Mouse (Mus musculus) adrenal gland, postnatal 36 days (tissue): Measurements from ENCODE around the gene Glra1. TPM values are rescaled to one million over a fixed set of nuclear protein-coding genes. Genes with fewer than 3 reads are reported as not detected.

Experiments
- DNase-seq, 2 experiments: peaks; one replicate each; pipeline ENCODE4 v3.0.0; 2021; ENCODE audit warnings: mixed read lengths in 1 of 2
- microRNA-seq: library from miRNA; unstranded; fragments of <30 nt; microRNA quantifications from one replicate; pipeline ENCODE4 v1.2.0, GENCODE M21; 2021
- total RNA-seq, 2 experiments: library from RNA; stranded (reverse); gene quantifications; 2 replicates each; pipeline ENCODE4 v1.2.3; 2021

Glra1 gene
- total RNA-seq, 2 experiments from 2014 or later: not detected

DNA sequence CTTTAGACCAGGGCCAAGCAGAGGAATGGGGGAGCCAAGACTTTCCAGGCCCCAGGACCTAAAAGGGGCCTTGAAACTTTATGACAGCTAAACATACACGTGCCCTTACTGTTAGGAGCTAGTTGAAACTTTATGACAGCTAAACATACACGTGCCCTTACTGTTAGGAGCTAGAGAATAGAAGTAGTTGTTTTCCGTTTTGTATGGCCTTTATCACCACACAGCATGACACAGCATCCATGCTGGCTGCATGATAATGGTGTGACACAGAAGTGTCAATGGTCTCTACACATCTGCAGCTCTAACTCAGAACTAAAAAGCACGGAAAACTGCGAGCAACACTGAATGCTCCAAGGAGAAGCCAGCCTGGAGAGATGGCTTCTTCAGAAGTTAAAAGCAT lies 90.3 kb downstream of the Glra1 start:
- no peak for DNase-seq

DNA sequence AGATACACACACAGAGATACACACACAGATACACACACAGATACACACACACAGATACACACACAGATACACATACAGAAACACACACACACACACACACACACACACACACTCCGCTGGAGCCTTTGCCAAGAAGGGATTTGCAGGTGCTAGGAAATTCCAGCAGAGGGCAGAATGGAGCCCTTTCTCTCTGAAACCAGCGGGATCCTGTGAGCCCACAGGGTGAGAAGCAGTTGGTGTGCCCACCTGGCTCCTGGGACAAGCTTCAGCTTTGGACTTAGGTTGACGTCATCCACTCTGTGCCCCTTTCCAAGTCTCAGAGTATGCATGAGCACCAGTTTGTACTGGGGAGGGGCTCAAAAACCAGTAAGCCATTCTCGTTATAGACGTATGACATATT lies 96.6 kb downstream of the Glra1 start:
- DNase-seq: no peak

DNA sequence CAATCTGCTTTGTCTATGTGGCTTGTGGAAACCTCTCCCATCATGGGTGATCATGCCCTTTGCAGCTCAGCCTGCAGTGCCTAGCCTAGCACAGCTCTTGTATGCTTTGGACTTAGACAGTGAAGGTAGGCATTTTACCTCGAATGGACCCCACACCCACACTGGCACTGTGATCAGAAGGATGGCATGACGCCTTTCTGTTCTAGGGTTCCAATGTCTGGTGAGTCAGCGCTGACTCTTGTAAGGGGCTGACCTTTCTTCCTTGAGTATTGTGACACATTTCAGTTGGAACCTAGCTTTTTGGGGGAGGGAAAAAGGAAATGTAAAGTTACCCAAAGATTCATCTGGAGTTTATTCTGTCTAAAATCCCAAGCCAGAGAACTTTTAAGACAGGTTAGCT lies 102.5 kb downstream of the Glra1 start:
- DNase-seq: peak; percentile 52 to 58

DNA sequence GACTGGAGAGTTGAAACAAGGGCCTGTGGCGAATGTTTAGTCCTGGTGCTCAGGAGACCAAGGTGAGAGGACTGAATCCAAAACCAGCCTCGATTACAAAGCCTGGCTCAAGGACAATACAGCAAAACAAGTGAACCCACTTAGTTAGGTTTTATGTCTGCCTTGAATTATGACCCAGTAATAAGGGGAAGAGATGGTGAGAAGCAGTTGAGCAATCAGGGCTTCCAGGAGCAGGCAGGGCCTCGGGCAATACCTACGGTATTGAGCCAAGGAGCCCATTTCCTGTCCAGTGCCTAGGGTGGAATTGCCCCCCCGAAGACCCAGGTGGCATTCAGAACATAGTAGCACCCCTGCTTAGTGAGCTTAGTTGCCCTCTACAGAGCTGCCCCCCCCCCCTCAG lies 105.1 kb downstream of the Glra1 start:
- no peak for DNase-seq

DNA sequence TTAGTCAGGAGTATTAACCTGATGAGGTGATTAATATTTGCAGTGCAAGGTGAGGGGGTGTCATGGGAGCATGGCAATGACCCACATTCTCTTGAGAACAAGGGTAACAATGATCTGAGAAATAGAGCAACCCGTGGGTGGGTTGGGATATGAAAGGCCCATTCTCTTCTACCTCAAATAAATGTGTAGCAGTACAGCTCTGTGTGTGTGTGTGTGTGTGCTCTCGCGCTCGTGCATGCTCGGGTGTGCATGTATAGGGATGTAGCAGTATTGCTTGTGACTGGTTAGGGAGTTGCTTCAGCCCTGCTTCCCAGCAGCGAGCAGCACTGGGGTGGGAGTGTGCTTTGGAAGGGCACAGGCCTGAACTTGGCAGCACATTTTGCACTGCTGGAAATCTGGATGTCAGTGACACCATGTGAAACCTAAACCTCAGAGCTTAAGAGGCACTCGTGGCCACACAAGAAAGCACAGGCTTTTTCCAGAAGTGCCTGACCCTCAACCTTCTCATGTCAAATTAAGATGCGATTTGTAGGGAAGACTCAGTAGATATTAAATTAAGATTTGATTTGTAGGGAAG lies 106.0 kb downstream of the Glra1 start:
- DNase-seq: no peak

DNA sequence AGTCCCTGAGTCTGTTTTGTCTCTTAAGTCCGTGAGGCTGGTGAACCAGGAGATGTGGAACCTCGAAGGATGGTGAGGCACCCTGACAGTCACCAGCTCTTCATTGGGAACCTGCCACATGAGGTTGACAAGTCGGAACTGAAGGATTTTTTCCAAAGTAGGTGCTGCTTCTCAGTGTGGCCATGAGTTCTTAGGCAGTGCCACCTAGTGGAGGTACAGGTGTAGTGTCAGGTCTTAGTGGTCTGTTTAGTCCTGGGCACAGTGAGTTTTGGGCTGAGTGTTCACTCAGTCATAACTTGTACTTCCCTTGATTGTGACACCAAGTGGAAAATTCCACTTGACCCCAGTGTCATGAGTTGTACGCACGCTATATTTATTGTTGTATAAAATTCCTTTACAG lies 110.1 kb downstream of the Glra1 start:
- DNase-seq: peak; percentile 39 to 56

DNA sequence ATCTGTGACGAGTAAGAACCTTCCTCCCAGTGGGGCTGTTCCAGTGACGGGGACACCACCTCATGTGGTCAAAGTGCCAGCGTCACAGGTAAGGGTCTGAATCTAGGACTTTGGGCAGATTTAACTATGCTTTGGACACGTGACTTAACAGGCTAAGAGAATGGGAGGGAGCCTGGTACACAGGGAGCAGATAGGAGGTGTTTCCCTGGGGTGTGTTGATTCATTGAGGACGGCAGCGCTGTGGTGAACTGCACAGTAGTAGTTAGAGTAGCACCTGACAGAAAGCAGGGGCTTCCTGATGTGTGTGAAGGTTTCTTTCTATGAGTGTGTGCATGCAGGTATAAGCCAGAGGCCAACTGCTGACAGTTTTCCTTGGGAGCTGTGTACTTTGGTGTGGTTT lies 111.8 kb downstream of the Glra1 start:
- DNase-seq: no peak

DNA sequence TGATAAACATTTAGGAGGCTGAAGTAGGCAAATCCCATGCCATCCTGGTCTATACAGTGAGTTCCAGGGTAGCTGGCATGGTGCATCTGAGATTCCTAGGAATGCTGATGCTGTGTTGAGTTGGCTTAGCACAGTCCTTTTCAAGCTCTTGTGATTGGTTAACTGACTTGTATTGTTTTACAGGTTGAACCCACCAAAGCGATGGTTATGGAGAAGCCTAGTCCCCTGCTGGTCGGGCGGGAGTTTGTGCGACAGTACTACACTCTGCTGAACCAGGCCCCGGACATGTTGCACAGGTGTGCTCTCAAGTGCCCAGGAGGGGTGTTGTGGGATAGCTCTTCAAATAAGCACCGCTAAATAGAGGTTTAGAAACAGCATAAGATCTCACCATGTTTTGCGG lies 122.6 kb downstream of the Glra1 start:
- DNase-seq: no peak

DNA sequence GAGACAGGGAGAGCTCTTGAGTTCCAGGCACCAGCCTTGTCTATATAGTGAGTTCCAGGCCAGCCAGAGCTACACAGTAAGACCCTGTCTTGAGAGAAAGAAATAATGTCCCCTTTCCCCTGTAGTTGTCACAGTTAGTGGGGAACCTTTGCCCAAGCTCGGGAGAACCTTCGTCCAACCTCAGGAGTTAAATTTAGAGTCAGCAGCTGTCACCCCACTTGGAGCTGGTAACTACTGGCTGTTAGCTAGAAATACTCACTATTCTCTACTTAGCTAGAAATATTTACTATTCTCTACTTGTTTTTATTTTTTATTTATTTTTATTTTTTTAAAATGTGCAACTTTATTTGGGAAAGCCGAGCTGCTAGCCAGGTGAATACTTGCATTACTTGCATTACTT lies 134.8 kb downstream of the Glra1 start:
- DNase-seq: no peak

DNA sequence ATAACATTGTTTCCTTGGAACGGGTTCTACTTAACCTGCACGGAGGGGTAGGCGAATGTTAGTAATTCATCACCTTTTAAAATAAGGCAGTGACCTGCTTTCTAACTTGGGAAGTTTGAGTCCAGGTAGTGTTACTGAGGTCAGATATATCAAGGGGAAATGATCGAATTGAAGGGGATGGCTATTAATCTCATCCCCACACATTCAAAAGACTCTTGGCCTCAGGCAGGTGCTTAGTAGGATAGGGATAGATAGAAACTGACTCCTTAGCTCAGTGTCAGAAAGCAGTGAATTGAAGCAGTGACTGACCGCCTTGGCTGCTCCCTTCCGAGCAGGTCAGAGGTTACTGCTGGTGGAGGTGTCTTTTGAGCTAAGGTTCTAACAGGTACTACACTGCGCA lies 136.5 kb downstream of the Glra1 start:
- DNase-seq: no peak

DNA sequence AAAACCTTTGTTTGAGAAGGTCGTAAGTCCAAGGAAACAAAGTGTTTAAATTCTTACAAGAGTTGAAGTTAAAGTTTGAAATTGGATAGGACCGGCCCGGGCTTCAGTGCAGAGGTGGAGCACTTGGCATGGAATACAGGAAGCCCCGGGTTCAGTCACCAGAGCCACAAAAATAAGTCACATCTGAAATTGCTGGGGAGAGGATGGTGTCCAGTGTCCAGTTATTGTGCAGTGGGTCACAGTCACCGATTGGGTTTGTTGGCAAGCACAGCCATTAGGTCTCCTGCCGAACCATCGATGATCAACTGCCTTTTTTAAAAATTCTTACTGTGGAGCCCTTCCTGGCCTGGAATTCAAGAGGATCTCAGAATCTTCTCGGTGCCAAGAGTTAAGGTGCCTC lies 137.2 kb downstream of the Glra1 start:
- DNase-seq: peak in 1 of 2 experiments; percentile 20

DNA sequence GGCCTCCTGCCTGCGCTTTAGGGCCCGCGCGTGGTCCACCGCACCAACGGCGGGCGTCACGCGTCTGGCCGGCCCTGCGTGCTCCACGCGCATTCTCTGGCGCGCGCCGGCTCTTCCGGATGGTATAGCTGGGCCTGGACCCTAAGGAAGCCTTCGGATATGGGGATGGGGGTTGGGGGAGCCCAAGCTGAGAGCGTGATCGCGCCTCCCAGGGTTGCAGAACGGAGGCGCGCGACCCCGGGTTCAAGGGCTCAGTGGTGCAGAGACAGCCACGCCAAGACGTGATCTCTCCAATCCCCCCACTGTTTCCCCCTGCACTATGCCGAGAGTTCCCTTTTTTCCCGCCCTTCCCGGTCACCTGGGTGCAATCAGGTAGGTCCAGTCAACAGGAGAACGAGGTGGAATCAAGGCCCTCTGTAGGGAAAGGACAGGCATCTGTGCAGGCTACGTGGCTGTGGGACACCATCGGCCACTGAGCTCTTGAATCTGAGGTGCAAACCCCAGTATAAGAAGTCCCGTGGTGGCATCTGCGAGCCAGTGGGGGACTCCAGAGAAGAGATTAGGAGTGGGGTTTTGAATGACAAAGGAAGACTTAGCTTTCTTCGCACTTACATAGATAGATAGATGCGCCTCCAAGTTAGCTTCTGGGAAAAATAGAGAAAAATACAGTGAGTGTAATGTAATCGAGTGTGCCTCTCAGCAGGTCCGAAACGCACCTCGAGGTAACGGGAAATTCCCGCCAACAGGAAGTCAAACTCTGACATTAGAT lies 137.9 kb downstream of the Glra1 start:
- DNase-seq: peak in 1 of 2 experiments; percentile 21

DNA sequence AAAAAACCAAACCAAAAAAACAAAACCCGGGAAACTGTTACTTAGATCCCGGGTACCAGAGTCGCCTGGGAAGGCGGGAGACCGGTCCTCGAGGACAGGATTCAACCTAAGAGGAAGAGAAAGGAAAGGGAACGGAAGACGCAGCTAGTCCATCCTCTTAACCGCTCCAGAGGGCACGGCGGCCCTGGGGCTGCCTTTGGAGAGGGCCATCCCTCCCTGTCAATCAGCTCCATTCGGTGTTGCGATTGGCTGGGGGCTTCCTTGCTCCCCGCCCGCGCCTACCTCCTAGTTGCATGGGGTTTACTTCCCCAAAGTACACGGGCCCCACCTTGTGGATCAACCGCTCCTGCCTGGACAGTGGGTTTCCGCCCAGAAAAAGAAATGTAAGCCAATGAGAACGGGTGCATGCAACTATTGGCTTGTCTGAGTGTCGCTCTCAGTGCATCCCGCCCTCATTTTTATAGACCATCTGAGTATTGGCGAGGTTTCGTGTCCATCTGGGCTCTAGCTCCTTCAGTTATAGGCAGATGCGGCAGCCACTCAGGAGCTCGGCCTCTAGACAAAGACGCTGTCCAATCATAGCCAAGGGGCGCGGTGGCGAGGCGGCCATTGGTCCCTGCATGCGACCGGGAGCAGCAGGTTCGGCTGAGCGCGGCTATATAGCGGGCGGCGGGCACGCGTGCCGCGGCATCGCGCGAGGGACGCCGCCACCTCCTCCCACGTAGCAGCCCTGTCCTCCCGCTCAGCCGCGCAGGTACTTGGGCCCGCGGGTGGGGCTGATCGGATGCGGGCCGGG lies 138.8 kb downstream of the Glra1 start, which contains the start of gene G3bp1:
G3bp1 (plus strand) TSS at position 638 of the 796 bp plus-strand sequence.
- DNase-seq: peak; percentile 99 to 100

DNA sequence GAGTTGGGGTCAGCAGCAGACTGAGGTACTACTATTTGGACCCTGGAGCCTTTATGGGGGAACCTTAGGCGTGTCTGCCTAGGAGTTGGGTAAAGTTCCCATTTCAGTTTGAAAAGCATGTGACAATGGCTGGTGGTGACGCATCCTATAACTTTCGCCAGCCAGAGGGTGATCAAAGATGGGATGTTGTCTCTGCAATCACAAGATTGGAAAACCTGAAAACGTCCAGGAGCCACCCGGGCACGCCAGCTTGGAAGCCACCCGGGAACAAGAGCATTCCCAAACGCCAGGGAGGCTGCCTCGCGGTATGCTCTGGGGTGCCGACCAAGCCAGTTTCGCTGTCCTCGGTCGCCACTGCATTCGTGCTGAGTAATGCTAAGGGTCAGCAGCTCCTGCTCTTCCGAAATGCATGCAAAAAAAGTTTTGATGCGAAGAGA lies 139.4 kb downstream of the Glra1 start:
- no peak for DNase-seq

DNA sequence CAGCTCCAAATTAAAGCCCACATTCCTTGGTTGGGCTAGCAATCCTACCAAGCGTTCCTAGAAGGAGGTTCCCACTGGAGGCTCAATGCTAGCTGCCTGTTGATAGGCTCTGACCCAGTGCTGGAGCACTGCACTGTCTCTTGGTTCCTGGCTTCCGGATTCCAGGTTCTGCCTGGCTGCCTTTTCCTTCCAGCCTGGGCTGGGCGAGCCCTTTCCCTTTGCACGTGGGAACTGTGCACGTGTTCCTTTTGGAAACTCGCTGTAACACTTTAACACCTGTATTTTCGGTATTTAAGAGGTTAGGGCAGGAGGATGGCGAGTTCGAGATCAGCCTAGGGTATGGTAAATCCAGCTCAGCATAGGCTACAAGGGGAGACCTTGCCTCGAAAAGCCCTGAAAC lies 140.0 kb downstream of the Glra1 start:
- peak; percentile 38 to 51 for DNase-seq

DNA sequence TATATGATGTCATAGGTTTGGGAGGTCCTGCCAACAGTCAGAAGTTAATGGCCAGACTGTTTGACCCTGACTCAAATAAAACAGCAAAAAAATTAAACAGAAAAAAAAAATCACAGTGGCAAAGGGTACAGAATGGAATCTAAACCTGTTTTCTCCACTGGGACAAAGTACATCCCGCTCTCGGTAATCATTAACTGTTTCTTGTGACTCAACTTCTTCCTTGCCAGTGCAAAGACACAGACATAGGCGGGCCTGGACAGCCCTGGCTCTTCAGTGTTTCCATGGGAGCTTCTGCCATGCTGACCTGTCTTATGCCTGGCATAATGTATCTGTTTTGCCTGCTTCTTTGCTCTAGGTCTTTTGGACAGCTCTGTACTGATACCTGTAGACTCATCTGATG lies 142.8 kb downstream of the Glra1 start:
- no peak for DNase-seq

DNA sequence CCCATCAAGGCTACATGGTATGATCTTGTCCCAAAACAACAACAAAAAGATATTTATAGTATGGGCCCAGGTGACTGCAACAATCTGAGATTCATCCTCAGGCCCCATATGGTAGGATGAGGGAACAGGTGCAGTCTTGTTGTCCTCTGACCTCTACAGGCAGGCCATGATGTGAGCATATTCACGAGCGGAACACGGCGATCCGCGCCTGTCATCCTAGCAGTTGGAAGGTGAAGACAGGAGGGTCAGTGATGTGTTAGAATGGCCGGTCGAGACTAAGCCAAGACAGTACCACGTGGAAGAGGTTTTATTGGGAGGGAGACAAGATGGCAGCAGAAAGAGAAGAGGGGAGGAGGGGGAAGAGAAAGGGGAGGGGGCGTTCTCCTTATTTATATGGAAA lies 143.3 kb downstream of the Glra1 start:
- DNase-seq: no peak

Small RNAs within 50 kb of the gene (microRNA-seq; reads per million reads assigned to microRNA genes)
- gene Mir7652: not detected

Other genes with a start within 250 kb of the Glra1 start
- gene Sparc, start 185.0 kb downstream of the Glra1 start, total RNA-seq: 1,000 to 10,000 TPM; 2,443 to 3,326 TPM
- gene Atox1, start 147.0 kb downstream of the Glra1 start, total RNA-seq: 100 to 1,000 TPM; 216 to 347 TPM
- gene G3bp1, start 138.5 kb downstream of the Glra1 start, total RNA-seq: 10 to 100 TPM; 58.5 to 63.4 TPM